ENCODE assay signal across 8 mouse cellular contexts in the genomic region with DNA sequence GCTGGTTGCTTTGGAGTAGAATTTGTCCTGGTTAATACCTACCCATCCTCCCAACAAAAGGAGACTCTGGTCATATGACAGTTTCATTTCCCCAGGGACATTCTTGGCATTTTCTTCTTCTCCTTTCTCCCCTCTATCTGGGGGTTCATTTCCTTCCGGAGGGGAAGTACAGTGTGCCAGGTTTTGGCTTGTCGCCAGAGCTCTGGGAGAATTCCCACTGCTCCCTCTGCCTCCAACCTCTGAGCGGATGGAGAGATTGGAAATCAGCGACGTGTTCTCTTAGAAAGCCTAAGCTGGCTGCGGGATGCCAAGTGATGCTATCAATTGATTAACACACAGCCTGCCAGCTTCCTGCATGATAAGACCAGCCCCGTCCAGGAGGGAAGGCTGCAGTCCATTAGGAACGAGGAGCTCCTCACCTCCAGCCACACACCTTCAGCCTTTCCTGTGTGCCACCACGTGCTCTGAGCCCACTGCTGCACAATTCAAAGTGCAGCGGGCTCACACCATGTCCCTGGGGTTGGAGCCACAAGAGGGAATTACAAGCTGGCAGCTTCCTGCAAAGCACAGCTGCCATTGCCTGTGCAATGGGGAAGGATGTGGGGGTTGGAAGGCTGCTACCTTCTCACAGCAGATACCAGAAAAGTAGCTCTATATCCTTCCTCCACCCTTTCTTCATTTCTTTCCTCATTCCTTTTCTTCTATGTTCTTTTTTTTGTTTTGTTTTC.
DNase-seq lines count a peak whose midpoint lies in the region; ATAC-seq and TF ChIP-seq lines count a peak whose summit lies in the region.

No protein-coding gene starts in this region.

- no peak overlapping the region for H3K4me2 ChIP-seq in lung, postnatal 0 days (replicated peaks; ENCODE audit: low read depth, low read length)

- H3K27ac ChIP-seq in lung, postnatal 0 days (ENCODE audit: low read length), result no peak overlapping the region

- intact Hi-C loops in left cerebral cortex, postnatal 36 days (cut with DNase I), result no loop called here

- 21% methylated on average over 10 of the region's 10 CpGs for WGBS in lung, postnatal 0 days

- no peaks in the 10 kb centered on the region for H3K36me3 ChIP-seq in lung, postnatal 0 days (ENCODE audit: insufficient read depth, low read length)

- H3K4me1 ChIP-seq in lung, postnatal 0 days (ENCODE audit: insufficient read depth, low read depth, low read length), result no peaks in the 10 kb centered on the region

- TF ChIP-seq CTCF in lung, postnatal 0 days (IDR thresholded peaks at IDR 0.05), result no peak

- H3K4me3 ChIP-seq in lung, postnatal 0 days (ENCODE audit: low read depth, low read length), result no peak overlapping the region

- ATAC-seq in lung, postnatal 0 days, result no peak
- peak; percentile 57 for ATAC-seq in granulocyte monocyte progenitor cell, adult 5-6 weeks (replicated peaks; ENCODE audit: poor library complexity, severe bottlenecking)

- H3K9me3 ChIP-seq in lung, postnatal 0 days (ENCODE audit: low read length), result no peaks in the 10 kb centered on the region

- 0 out of 2 replicates have a peak, but pooled peaks have one; percentile 8 for TF ChIP-seq EP300 in lung, postnatal 0 days (IDR thresholded peaks at IDR 0.05)

- peak; percentile 15 for DNase-seq in adrenal gland, postnatal 14 days
- DNase-seq in adrenal gland, adult 2 months, result no peak
- no peak for DNase-seq in lung, postnatal 0 days (ENCODE audit: low spot score)
- no peak for DNase-seq in lung, adult 18-20 months
- peak; percentile 13 to 23 for DNase-seq in left cerebral cortex, postnatal 36 days (ENCODE audit: low spot score in 2 of 2)
- DNase-seq in spleen, postnatal 36 days (ENCODE audit: low spot score in 2 of 2), result no peak
- no peak for DNase-seq in ovary, postnatal 10 days (ENCODE audit: low spot score)

- H3K9ac ChIP-seq in lung, postnatal 0 days (replicated peaks; ENCODE audit: low read depth), result no peak overlapping the region

- H3K27me3 ChIP-seq in lung, postnatal 0 days (replicated peaks; ENCODE audit: insufficient read depth, low read length), result no peaks in the 10 kb centered on the region

Comparison
In these comparisons a context has a peak if more than half of its experiments do, and no peak if none do; other contexts are left out.
1. DNase-seq: peak in adrenal gland, postnatal 14 days (single experiment) and left cerebral cortex, postnatal 36 days (2 of 2); none in adrenal gland, adult 2 months (single experiment), lung, postnatal 0 days (single experiment), lung, adult 18-20 months (0 of 2), spleen, postnatal 36 days (0 of 2) and ovary, postnatal 10 days (single experiment).